Mouse (Mus musculus): Measurements from ENCODE around the gene BC049352. TPM values are rescaled to one million over a fixed set of nuclear protein-coding genes. Genes with fewer than 3 reads are reported as not detected.

BC049352 gene
- polyA plus RNA-seq, 2 experiments = 0.04 to 0.11 TPM

DNA sequence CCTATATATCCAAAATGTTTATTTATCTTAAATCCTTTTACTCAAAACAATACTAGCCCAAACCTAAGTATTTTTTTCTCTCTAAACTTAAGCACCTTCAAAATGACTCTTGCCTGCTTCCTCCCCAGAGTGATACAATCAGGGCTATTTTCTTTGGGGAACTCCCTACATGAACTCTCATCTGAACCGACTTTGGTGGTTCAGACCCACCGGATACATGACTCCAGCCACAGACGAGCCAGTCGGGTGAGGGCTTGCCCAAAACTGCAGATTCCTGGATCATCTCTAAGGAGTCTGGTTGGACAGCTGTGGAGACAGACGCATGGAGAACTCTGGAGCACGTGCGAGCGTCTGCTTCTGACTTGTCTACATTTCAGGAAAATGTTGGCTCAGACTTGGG lies 47.6 kb downstream of the BC049352 start:
- H3K4me3 ChIP-seq (ENCODE audit: insufficient read depth in 1 of 2, low read depth in 2 of 2, low read length in 2 of 2) = no peak overlapping the region
- no peak overlapping the region for H3K4me2 ChIP-seq (ENCODE audit: low read depth)
- no peak for ATAC-seq (ENCODE audit: insufficient read depth)
- H3K27me3 ChIP-seq (ENCODE audit: control insufficient read depth, insufficient read depth, low read length) = no peaks in the 10 kb centered on the region
- TF ChIP-seq EP300 (IDR thresholded peaks at IDR 0.05; ENCODE audit: low read depth) (no peak), CTCF (IDR thresholded peaks at IDR 0.05; ENCODE audit: low read depth) (no peak)
- 51% methylated on average over 8 of the region's 8 CpGs for WGBS (ENCODE audit: insufficient replicate concordance)
- H3K27ac ChIP-seq = no peak overlapping the region
- H3K9ac ChIP-seq (replicated peaks) = no peak overlapping the region
- H3K36me3 ChIP-seq (replicated peaks; ENCODE audit: control insufficient read depth, insufficient read depth, low read depth) = no peaks in the 10 kb centered on the region
- no peaks in the 10 kb centered on the region for H3K9me3 ChIP-seq (ENCODE audit: control insufficient read depth, low read length)
- H3K4me1 ChIP-seq (replicated peaks; ENCODE audit: control insufficient read depth in 2 of 2, insufficient read depth in 2 of 2, low read length in 1 of 2) = no peaks in the 10 kb centered on the region
- no peak for DNase-seq (ENCODE audit: low read depth in 3 of 3, low spot score in 3 of 3)

DNA sequence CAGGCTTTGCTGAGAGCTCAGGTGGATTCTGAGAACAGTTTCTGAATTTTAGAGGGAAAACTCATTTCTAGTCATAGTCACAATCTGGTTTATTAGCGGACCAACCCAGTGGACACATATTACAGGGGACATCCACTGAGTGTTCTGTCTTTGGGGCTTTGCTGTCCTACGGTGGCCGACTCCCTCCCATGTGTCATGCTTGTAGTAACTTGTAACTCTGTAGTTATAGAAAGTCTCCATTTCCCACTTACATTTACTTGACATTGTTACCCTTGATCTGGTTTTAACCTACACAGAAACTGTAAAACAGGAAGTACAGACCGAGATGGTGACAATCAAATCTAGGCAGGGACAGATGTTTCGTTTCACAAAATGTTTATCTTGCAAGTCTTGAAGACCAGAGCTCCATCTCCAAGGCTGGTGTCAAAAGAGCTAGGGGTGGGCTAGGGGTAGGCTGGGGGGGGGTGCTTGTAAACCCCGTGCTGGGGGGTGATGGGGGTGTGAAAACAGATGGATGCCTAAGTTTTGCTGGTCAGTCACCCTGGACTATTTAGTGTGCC lies 53.9 kb downstream of the BC049352 start:
- 25% methylated on average over 6 of the region's 6 CpGs for WGBS (ENCODE audit: insufficient replicate concordance)

DNA sequence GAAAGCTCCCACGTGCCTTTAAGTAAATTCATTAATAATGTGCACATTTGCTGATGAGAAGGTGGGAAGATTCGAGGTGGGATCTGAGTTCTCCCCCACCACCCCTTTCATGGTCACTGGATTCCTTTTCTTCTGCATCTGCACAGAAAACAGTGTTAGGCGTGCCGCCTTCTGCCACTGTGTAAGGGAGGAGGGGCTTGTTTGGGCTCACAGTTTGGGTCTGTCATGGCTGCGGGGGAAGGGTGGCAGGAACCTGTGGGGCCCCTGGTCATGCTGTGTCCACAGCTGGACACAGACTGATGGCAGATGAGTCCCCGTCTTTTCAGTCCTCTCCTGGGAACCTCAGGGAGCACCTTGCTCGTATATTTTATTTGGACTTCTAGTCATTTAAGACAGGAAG lies 54.9 kb downstream of the BC049352 start:
- Histone ChIP-seq H3K4me1 (replicated peaks; ENCODE audit: control insufficient read depth in 2 of 2, insufficient read depth in 2 of 2, low read length in 1 of 2) (no peaks in the 10 kb centered on the region), H3K27ac (no peak overlapping the region), H3K4me3 (ENCODE audit: insufficient read depth in 1 of 2, low read depth in 2 of 2, low read length in 2 of 2) (no peak overlapping the region), H3K9ac (replicated peaks) (no peak overlapping the region), H3K9me3 (ENCODE audit: control insufficient read depth, low read length) (no peaks in the 10 kb centered on the region), H3K4me2 (ENCODE audit: low read depth) (no peak overlapping the region), H3K27me3 (ENCODE audit: control insufficient read depth, insufficient read depth, low read length) (no peaks in the 10 kb centered on the region), H3K36me3 (replicated peaks; ENCODE audit: control insufficient read depth, insufficient read depth, low read depth) (no peaks in the 10 kb centered on the region)
- WGBS (ENCODE audit: insufficient replicate concordance) = 52% methylated on average over 7 of the region's 7 CpGs
- DNase-seq (ENCODE audit: low read depth in 3 of 3, low spot score in 3 of 3) (no peak), ATAC-seq (ENCODE audit: insufficient read depth) (no peak)
- no peak for TF ChIP-seq EP300 (IDR thresholded peaks at IDR 0.05; ENCODE audit: low read depth)
- TF ChIP-seq CTCF (IDR thresholded peaks at IDR 0.05; ENCODE audit: low read depth) = no peak

More for the DNA sequence above, 53.9 kb downstream of the BC049352 start:
- H3K9ac ChIP-seq (replicated peaks) = no peak overlapping the region
- no peaks in the 10 kb centered on the region for H3K9me3 ChIP-seq (ENCODE audit: control insufficient read depth, low read length)
- H3K36me3 ChIP-seq (replicated peaks; ENCODE audit: control insufficient read depth, insufficient read depth, low read depth) = no peaks in the 10 kb centered on the region
- TF ChIP-seq CTCF (IDR thresholded peaks at IDR 0.05; ENCODE audit: low read depth) (no peak), EP300 (IDR thresholded peaks at IDR 0.05; ENCODE audit: low read depth) (no peak)
- H3K27me3 ChIP-seq (ENCODE audit: control insufficient read depth, insufficient read depth, low read length) = no peaks in the 10 kb centered on the region
- H3K4me1 ChIP-seq (replicated peaks; ENCODE audit: control insufficient read depth in 2 of 2, insufficient read depth in 2 of 2, low read length in 1 of 2) = no peaks in the 10 kb centered on the region
- DNase-seq (ENCODE audit: low read depth in 3 of 3, low spot score in 3 of 3) (no peak), ATAC-seq (ENCODE audit: insufficient read depth) (no peak)
- no peak overlapping the region for H3K4me3 ChIP-seq (ENCODE audit: insufficient read depth in 1 of 2, low read depth in 2 of 2, low read length in 2 of 2)
- no peak overlapping the region for H3K4me2 ChIP-seq (ENCODE audit: low read depth)
- no peak overlapping the region for H3K27ac ChIP-seq

DNA sequence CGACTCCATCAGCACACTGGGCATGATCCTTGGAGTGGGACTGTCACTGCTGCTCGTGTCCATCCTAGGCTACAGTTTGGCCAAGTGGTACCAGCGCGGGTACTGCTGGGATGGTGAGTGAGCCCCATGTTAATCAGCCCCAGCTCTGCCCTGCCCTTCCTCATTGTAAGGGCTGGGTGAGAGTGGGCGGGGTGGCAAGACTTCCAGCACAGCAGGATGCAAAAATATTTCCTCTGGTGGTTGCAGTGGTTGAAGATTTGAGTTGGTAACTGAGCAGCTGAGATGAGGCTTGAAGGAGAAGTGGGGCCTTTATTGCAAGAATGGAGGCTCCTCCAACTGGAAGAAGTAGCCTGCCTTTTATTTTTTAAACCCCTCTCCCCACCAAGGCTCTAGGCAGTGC lies 59.6 kb downstream of the BC049352 start:
- WGBS (ENCODE audit: insufficient replicate concordance) = 35% methylated on average over 5 of the region's 5 CpGs
- H3K27ac ChIP-seq = no peak overlapping the region
- H3K4me1 ChIP-seq (replicated peaks; ENCODE audit: control insufficient read depth in 2 of 2, insufficient read depth in 2 of 2, low read length in 1 of 2) = no peaks in the 10 kb centered on the region
- DNase-seq (ENCODE audit: low read depth in 3 of 3, low spot score in 3 of 3) = no peak
- no peak for TF ChIP-seq CTCF (IDR thresholded peaks at IDR 0.05; ENCODE audit: low read depth)
- TF ChIP-seq EP300 (IDR thresholded peaks at IDR 0.05; ENCODE audit: low read depth) = no peak
- no peak overlapping the region for H3K9ac ChIP-seq (replicated peaks)
- no peak for ATAC-seq (ENCODE audit: insufficient read depth)
- H3K4me2 ChIP-seq (ENCODE audit: low read depth) = no peak overlapping the region
- H3K4me3 ChIP-seq (ENCODE audit: insufficient read depth in 1 of 2, low read depth in 2 of 2, low read length in 2 of 2) = no peak overlapping the region
- H3K9me3 ChIP-seq (ENCODE audit: control insufficient read depth, low read length) = no peaks in the 10 kb centered on the region
- no peaks in the 10 kb centered on the region for H3K36me3 ChIP-seq (replicated peaks; ENCODE audit: control insufficient read depth, insufficient read depth, low read depth)
- H3K27me3 ChIP-seq (ENCODE audit: control insufficient read depth, insufficient read depth, low read length) = no peaks in the 10 kb centered on the region

DNA sequence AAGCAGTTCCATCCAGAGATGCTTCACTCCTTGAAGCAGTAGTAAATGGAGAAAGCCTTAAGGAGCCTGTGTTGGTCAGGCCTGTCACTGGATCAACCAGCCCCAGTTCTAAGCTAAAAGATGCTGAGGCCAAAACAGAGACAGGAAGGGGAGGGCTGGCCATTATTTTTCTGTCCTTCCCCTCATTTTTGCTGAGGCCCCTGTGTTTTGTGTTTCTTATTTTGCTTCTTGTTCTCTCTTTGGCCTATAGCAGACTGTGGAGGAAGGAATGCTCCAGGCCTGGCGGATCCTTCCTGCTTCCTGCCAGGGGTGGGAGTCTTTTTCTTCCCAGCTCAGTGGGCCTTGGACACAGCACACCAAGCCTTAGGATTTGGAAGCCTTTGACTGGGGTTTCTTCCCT lies 63.6 kb downstream of the BC049352 start:
- Histone ChIP-seq H3K27ac (no peak overlapping the region), H3K4me3 (ENCODE audit: insufficient read depth in 1 of 2, low read depth in 2 of 2, low read length in 2 of 2) (no peak overlapping the region), H3K9me3 (ENCODE audit: control insufficient read depth, low read length) (no peaks in the 10 kb centered on the region), H3K4me2 (ENCODE audit: low read depth) (no peak overlapping the region), H3K9ac (replicated peaks) (no peak overlapping the region), H3K36me3 (replicated peaks; ENCODE audit: control insufficient read depth, insufficient read depth, low read depth) (no peaks in the 10 kb centered on the region), H3K27me3 (ENCODE audit: control insufficient read depth, insufficient read depth, low read length) (no peaks in the 10 kb centered on the region), H3K4me1 (replicated peaks; ENCODE audit: control insufficient read depth in 2 of 2, insufficient read depth in 2 of 2, low read length in 1 of 2) (0 out of 4 replicates have a peak, but pooled peaks cover 0 to 5% of the 10 kb centered on the region in 2 experiments)
- WGBS (ENCODE audit: insufficient replicate concordance) = 48% methylated on average over 1 of the region's 1 CpGs
- ATAC-seq (ENCODE audit: insufficient read depth) (no peak), DNase-seq (ENCODE audit: low read depth in 3 of 3, low spot score in 3 of 3) (no peak)
- TF ChIP-seq EP300 (IDR thresholded peaks at IDR 0.05; ENCODE audit: low read depth) (no peak), CTCF (IDR thresholded peaks at IDR 0.05; ENCODE audit: low read depth) (no peak)
